Mouse (Mus musculus) liver, embryonic 16.5 days (tissue): Measurements from ENCODE around the gene Hist3h2a. TPM values are rescaled to one million over a fixed set of nuclear protein-coding genes. Genes with fewer than 3 reads are reported as not detected.

ENCODE experiments used
- ATAC-seq: fragments of 200-750 bp; cut with Nextera tagmentation; 2 replicates; pipeline ENCODE4 v1.8.0; 2017; ENCODE audit warnings: low read depth, mild to moderate bottlenecking, moderate number of reproducible peaks, moderate library complexity
- H3K27ac ChIP-seq: fragments of 300-500 bp; sonication (generic); 2 replicates; pipeline ENCODE4 v1.5.1; 2014; ENCODE audit warnings: mild to moderate bottlenecking, low read length
- H3K27me3 ChIP-seq: fragments of 300-500 bp; sonication (generic); 2 replicates; pipeline ENCODE4 v1.6.1; 2014; ENCODE audit warnings: low read depth, low read length, mixed read lengths; ENCODE audit not compliant: control insufficient read depth, insufficient read depth
- H3K36me3 ChIP-seq: fragments of 300-500 bp; sonication (generic); 2 replicates; pipeline ENCODE4 v1.6.1; 2014; ENCODE audit warnings: mild to moderate bottlenecking; ENCODE audit not compliant: control insufficient read depth, insufficient read depth
- H3K4me1 ChIP-seq: fragments of 300-500 bp; sonication (generic); 2 replicates; pipeline ENCODE4 v1.6.1; 2014; ENCODE audit warnings: low read depth, low read length, mixed read lengths; ENCODE audit not compliant: control insufficient read depth
- H3K4me2 ChIP-seq: fragments of 300-500 bp; sonication (generic); 2 replicates; pipeline ENCODE4 v1.6.1; 2014; ENCODE audit warnings: low read depth, low read length, mixed read lengths
- H3K4me3 ChIP-seq: fragments of 300-500 bp; sonication (generic); 2 replicates; pipeline ENCODE4 v1.5.1; 2014; ENCODE audit warnings: low read depth, mild to moderate bottlenecking, low read length
- H3K9ac ChIP-seq: fragments of 300-500 bp; sonication (generic); 2 replicates; pipeline ENCODE4 v1.6.1; 2014; ENCODE audit warnings: low read depth, low read length
- H3K9me3 ChIP-seq: fragments of 300-500 bp; sonication (generic); replicated peaks from 2 replicates; pipeline ENCODE4 v1.6.1; 2016; ENCODE audit warnings: low read length; ENCODE audit not compliant: control insufficient read depth
- WGBS: fragments of 180-500 bp; shearing (Covaris S2); extraction: QIAGEN DNeasy Blood & Tissue Kit; methylation state at CpG from one replicate; pipeline ENCODE4 v1.1.7; 2014; ENCODE audit not compliant: insufficient replicate concordance; 5-methylcytosine and 5-hydroxymethylcytosine counted together
- polyA plus RNA-seq: library from polyadenylated mRNA; unstranded; fragments of >200 nt; fragmentation: Nextera tagmentation; extraction: Ambion mirVana; gene quantifications from 2 replicates; pipeline ENCODE4 v1.2.1, GENCODE M21; 2015

Gene Hist3h2a
- 21.2 and 24.4 TPM in 2 replicates for polyA plus RNA-seq

- Histone ChIP-seq H3K9ac (peak within 1 kb of the TSS; percentile 99), H3K4me2 (peak within 1 kb of the TSS; percentile 97), H3K4me1 (peaks cover 38% of the 10 kb centered on the region), H3K9me3 (no peaks in the 10 kb centered on the region), H3K4me3 (peak within 1 kb of the TSS; percentile 90), H3K27ac (peak within 1 kb of the TSS; percentile 100), H3K27me3 (peaks cover 21% of the 10 kb centered on the region), H3K36me3 (peaks cover 12% of the 10 kb centered on the region)
- ATAC-seq: peak; percentile 90
- under 1% methylated on average over 49 of the region's 49 CpGs for WGBS
These were observed at the start of gene Hist3h2a, which contains the start of gene Trim17 for GRCm38 (mm10) chr11:58954420-58955142. Hist3h2a (plus strand) TSS chr11:58954685. Trim17 (plus strand) TSS chr11:58954685.

DNA sequence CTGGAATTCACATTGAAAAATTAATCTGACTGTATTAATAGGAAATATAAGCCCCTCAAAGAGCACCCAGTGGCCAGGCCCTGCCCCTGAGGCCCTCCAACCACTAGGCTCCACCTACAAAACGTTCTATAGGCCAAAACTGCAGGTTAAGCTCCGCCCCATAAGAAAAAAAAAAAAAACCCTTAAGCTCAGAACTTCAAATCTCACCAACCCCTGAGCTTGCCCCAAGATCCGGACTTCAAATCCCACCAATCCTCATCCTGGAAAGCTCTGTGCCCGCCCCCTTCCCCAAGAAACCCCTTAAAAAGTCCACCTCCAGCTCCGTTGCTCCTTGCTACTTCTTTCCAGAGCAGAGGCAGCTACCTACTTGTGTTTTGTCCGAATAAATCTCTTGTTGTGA lies 49.6 kb upstream of the Hist3h2a start:
- Histone ChIP-seq H3K27me3 (no peaks in the 10 kb centered on the region), H3K4me2 (peak overlapping the region; percentile 88), H3K36me3 (peaks cover 16% of the 10 kb centered on the region), H3K4me3 (peak overlapping the region; percentile 90), H3K27ac (peak overlapping the region; percentile 91; the same call in 1 of the 2 replicates), H3K9ac (no peak overlapping the region), H3K9me3 (no peaks in the 10 kb centered on the region), H3K4me1 (peaks cover 31% of the 10 kb centered on the region)
- 46% methylated on average over 6 of the region's 6 CpGs for WGBS
- ATAC-seq: no peak

- 7% methylated on average over 1 of the region's 1 CpGs for WGBS
- H3K27me3 ChIP-seq: no peaks in the 10 kb centered on the region
- peak; percentile 69 for ATAC-seq
- H3K27ac ChIP-seq: peak overlapping the region; percentile 98
- peak overlapping the region; percentile 83 for H3K9ac ChIP-seq
- H3K4me2 ChIP-seq: peak overlapping the region; percentile 92
- peaks cover 52% of the 10 kb centered on the region for H3K4me1 ChIP-seq
- H3K9me3 ChIP-seq: no peaks in the 10 kb centered on the region
- peak overlapping the region; percentile 60 for H3K4me3 ChIP-seq
- no peaks in the 10 kb centered on the region for H3K36me3 ChIP-seq
These were observed 40.7 kb upstream of the Hist3h2a start for GRCm38 (mm10) chr11:58913776-58914175.

- peak overlapping the region; percentile 92 for H3K4me2 ChIP-seq
- H3K27me3 ChIP-seq: no peaks in the 10 kb centered on the region
- no peaks in the 10 kb centered on the region for H3K9me3 ChIP-seq
- H3K4me1 ChIP-seq: peaks cover 55% of the 10 kb centered on the region
- no peaks in the 10 kb centered on the region for H3K36me3 ChIP-seq
- H3K9ac ChIP-seq: peak overlapping the region; percentile 83
- H3K4me3 ChIP-seq: peak overlapping the region; percentile 60
- 5% methylated on average over 17 of the region's 17 CpGs for WGBS
- peak overlapping the region; percentile 98 for H3K27ac ChIP-seq
- peak; percentile 33 for ATAC-seq
These were observed 39.9 kb upstream of the Hist3h2a start for GRCm38 (mm10) chr11:58914461-58915028.

- ATAC-seq: peak; percentile 47
- Histone ChIP-seq H3K9ac (peak overlapping the region; percentile 78), H3K4me1 (peaks cover 60% of the 10 kb centered on the region), H3K27me3 (no peaks in the 10 kb centered on the region), H3K4me3 (peak overlapping the region; percentile 69), H3K27ac (peak overlapping the region; percentile 94), H3K4me2 (peak overlapping the region; percentile 76), H3K36me3 (peaks cover 10% of the 10 kb centered on the region), H3K9me3 (no peaks in the 10 kb centered on the region)
- WGBS: 24% methylated on average over 14 of the region's 14 CpGs
These were observed 37.4 kb upstream of the Hist3h2a start for GRCm38 (mm10) chr11:58916879-58917744.

GRCm38 (mm10) chr11:58917745-58918366 lies 36.6 kb upstream of the Hist3h2a start, which contains the start of gene Btnl10:
Btnl10 (plus strand) TSS chr11:58917908.
- 32% methylated on average over 12 of the region's 12 CpGs for WGBS
- H3K4me2 ChIP-seq: peak within 1 kb of the TSS; percentile 76
- H3K27ac ChIP-seq: peak within 1 kb of the TSS; percentile 94
- H3K9ac ChIP-seq: peak within 1 kb of the TSS; percentile 78
- H3K27me3 ChIP-seq: no peaks in the 10 kb centered on the region
- peak within 1 kb of the TSS; percentile 69 for H3K4me3 ChIP-seq
- peaks cover 17% of the 10 kb centered on the region for H3K36me3 ChIP-seq
- ATAC-seq: peak; percentile 85
- peaks cover 52% of the 10 kb centered on the region for H3K4me1 ChIP-seq
- H3K9me3 ChIP-seq: no peaks in the 10 kb centered on the region

DNA sequence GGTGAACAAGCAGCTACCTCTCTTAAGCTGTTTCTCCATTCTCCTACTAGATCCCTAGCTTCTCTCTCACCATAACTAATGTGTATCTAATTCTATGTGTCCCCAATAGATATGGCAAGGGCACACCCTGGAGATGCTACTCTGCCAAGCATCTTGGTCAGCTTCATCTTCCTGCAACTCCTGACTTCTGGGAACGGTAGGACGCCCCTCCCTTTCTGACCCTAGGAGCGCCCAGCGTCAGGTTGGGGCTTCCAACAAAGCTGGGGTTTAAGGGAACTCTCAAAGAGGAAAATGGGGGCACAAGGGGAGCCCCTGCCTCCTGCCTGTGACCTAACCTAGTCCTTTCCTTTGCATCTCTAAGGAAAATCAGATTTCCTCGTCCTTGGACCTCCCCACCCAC lies 35.7 kb upstream of the Hist3h2a start:
- peaks cover 19% of the 10 kb centered on the region for H3K36me3 ChIP-seq
- H3K4me2 ChIP-seq: peak overlapping the region; percentile 76
- 33% methylated on average over 5 of the region's 5 CpGs for WGBS
- peak overlapping the region; percentile 94 for H3K27ac ChIP-seq
- no peak for ATAC-seq
- H3K9me3 ChIP-seq: no peaks in the 10 kb centered on the region
- H3K4me3 ChIP-seq: peak overlapping the region; percentile 69
- H3K9ac ChIP-seq: peak overlapping the region; percentile 78
- H3K4me1 ChIP-seq: peaks cover 43% of the 10 kb centered on the region
- H3K27me3 ChIP-seq: no peaks in the 10 kb centered on the region

DNA sequence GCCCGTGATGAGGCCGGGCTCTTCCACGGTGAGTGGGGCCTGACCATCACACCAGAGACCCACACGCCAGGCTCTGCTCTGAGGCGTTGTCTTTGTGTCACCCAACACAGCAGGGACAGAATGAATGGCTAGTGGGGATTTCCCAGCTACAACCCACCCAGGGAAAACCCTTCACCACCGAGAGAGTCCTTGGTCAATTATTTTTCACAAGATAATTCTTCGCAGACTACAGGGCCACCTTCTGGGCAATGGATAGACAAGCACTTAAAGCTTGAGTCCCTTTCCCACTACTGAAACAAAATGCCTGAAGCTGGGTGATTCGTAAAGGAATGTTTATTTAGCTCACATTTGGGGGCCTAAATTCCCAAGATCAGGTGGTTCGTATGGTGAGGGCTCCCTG lies 32.1 kb upstream of the Hist3h2a start:
- no peaks in the 10 kb centered on the region for H3K9me3 ChIP-seq
- ATAC-seq: no peak
- no peak overlapping the region for H3K27ac ChIP-seq
- H3K27me3 ChIP-seq: no peaks in the 10 kb centered on the region
- 82% methylated on average over 9 of the region's 9 CpGs for WGBS
- H3K9ac ChIP-seq: no peak overlapping the region
- peaks cover 19% of the 10 kb centered on the region for H3K36me3 ChIP-seq
- H3K4me3 ChIP-seq: no peak overlapping the region
- no peak overlapping the region for H3K4me2 ChIP-seq
- peaks cover 14% of the 10 kb centered on the region for H3K4me1 ChIP-seq
